Mouse (Mus musculus) cerebellum, adult 11-12 months (tissue): ENCODE results near the gene Umps.

ENCODE experiments used
- DNase-seq: peaks from one replicate; pipeline ENCODE4 v3.0.0; 2022

The Umps gene

GRCm38 (mm10) chr16:33953008-33953407 lies 13.8 kb downstream of the Umps start:
- no peak for DNase-seq

DNA sequence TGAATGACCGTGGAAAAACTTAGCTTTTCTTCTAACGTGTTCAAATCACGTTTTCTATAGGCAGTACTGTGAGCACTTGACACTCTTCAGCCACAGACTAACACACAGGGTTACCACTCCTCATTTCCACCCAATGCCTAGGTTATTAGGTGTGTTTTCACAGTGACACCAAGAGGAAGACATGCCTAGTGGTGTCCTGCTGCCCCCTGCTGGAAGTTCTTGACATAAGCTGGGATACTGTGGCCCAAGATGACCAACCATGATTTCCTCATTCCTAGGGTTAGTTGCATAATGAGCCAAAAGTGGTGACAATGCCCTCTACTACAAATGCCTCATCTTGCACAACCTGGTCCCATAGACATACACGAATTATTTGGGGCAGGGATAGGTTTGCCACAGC lies 16.0 kb downstream of the Umps start:
- DNase-seq: peak; percentile 83

- no peak for DNase-seq
Observed at GRCm38 (mm10) chr16:33950386-33950785, 16.5 kb downstream of the Umps start.

GRCm38 (mm10) chr16:33947664-33948571 lies 18.9 kb downstream of the Umps start:
- peak; percentile 54 for DNase-seq

DNA sequence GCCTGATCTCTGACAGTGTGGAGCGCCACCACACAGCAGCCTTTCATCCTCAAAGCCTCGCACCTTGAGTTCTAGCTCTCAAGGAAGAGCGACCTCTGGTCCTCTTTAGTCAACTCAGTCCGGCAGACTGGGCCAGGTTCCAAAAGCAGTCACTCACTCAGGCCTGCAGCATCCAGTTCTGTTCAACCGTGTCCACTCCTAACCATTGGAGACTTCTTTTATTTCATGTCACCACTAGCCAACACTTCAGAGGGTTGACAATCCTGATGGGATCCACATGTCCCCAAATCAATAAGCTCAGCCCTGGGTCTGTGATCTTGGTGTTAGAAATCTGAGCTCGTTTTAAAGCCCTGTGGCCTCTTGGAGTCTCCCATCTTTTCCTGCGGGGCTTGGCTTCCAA lies 20.8 kb downstream of the Umps start:
- no peak for DNase-seq

DNA sequence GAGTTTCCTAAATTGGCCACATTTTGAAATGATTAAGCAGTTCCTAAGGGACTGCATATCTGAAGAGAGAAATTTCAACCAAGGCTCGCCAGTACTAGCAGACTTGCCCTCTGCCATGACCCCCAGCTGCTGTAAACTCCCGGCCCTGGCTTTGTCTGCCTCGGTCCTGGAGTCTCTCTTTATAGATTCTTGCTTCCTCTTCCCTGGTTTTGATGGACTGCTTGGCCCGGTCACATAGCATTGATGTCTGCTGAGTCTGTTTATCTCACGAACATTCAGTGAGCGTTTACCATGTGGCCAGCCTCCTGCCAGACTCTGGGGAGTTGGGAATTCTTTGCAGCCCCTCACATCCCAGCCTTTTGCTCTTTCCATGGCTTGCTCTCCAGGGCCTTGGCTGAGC lies 22.1 kb downstream of the Umps start:
- DNase-seq: no peak

DNA sequence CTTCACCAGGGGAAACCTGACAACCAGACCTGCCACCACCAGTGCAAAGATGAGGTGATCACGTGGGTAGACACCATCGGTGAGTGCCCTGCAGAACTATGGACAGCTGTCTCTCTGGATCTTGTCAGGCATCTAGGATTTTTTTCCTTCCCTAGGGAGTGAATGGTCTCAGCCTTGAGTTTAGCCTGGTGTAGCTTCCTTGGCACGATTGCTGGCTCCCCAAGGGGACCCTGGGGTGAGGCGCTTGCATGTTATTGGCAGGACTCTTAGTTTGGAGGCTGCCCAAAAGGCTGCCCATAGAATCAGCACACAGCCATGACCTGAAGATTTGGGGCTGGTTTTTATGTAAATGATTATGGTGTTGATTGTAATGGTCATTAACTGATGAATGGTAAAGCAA lies 22.7 kb downstream of the Umps start:
- DNase-seq: peak; percentile 61

- DNase-seq: no peak
Observed at GRCm38 (mm10) chr16:33943388-33943787, 23.4 kb downstream of the Umps start.

- DNase-seq: peak; percentile 63
Observed at GRCm38 (mm10) chr16:33942341-33942740, 24.5 kb downstream of the Umps start.

GRCm38 (mm10) chr16:33941271-33941781 lies 25.5 kb downstream of the Umps start:
- DNase-seq: peak; percentile 62

DNA sequence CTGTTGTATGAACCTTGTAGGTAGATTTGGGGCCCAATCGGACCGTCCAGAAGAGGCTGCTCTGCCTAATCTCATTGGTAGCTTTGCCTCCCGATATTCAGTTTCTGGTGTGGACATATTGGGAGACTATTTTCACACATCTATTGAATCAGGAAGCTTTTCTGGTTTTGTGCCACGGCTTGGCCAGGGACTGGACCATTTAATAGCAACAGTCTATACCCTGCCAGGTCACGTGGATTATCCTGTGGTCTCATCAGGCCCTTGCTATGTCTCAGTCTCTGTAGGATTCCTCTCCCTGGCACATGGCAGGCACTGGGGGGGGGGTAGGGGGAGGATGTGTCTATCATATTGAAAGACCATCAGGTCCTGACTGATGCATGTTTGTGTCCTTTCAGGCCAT lies 26.7 kb downstream of the Umps start:
- DNase-seq: peak; percentile 73

- DNase-seq: no peak
Observed at GRCm38 (mm10) chr16:33939636-33940035, 27.2 kb downstream of the Umps start.

- DNase-seq: no peak
Observed at GRCm38 (mm10) chr16:33939133-33939531, 27.7 kb downstream of the Umps start.

GRCm38 (mm10) chr16:33938311-33939132 lies 28.3 kb downstream of the Umps start:
- DNase-seq: peak; percentile 64

DNA sequence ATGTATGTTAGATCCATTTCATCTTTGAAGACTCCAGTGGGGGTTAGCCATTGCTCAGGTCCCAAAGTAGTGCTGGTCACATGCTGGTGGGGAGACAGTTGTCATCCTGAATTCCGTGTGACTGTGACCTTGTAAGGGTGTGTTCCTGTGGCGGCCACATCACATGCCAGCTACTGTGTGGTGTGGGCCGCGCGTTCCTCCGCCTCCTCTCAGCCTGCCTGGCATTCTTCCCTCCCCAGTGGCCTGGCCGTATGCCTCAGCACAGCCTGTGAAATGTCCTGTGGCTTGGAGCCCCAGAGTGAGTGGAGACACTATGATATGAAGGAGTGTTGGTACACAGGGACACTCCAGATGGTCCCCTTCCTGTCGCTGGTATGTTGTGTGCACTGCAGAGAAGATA lies 29.3 kb downstream of the Umps start:
- DNase-seq: peak; percentile 94

- no peak for DNase-seq
Observed at GRCm38 (mm10) chr16:33936885-33937284, 30.0 kb downstream of the Umps start.

DNA sequence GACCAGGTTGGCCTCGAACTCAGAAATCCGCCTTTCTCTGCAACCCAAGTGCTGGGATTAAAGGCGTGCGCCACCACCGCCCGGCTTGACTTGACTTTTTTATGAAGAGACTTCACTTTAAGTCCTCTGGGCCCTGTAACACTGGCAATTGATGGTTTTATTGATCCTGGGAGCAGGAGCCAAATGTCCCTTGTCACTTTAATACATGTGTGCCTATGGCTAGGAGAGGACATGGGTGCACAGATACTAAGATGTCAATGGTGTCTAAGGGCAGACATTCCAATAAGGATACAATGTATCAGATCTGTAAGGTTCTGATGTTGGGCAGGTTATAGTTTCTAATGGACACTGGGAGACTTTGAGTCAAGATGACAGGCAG lies 31.4 kb downstream of the Umps start:
- no peak for DNase-seq

DNA sequence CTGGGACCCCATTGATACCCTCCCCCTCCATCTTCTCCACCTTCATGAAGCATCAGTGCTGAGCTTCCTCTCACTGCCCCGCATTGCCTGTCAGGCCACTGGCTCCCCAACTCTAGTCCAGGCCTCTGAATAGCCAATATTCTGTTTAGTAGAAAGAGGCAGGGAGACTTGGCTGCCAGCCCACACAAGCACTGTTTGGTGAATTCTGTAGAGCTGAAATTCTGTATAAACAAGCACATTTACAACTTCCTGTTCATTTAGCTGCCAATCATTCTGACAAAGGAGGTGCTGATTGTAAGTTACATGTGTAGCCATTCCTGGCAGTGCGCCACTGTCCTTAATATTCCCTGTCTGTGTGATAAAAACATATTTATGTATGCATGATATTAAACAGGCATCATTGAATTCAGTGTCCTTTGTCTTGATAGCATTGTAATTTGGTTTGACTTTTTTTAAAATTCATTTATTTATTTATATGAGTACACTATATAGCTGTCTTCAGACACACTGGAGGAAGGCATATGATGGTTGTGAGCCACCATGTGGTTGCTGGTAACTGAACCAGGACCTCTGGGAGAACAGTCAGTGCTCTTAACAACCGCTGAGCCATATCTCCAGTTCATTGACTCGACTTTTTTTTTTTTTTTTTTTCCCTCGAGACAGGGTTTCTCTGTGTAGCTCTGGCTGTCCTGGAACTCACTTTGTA lies 32.0 kb downstream of the Umps start:
- DNase-seq: no peak

GRCm38 (mm10) chr16:33933411-33933810 lies 33.4 kb downstream of the Umps start:
- DNase-seq: no peak

DNA sequence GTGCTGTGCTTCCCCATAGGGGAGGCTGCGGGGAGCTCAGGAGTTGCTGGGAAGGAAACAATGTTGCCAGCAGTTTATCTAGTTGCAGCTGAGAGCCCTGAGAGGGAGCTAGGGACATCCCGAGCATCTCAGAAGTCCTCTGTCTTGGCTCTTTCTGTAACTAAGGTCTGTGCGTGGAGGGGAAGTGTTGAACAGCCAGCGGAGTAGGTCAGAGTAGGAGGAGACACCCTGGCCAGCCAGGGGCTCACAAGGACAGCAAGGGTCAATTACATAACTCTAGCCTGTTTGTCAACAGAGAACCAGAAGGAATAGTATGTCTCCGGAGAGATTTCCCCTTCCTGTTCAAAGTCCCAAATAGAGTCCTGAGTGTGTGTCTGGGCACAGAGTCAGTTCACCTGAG lies 34.7 kb downstream of the Umps start:
- DNase-seq: no peak

DNA sequence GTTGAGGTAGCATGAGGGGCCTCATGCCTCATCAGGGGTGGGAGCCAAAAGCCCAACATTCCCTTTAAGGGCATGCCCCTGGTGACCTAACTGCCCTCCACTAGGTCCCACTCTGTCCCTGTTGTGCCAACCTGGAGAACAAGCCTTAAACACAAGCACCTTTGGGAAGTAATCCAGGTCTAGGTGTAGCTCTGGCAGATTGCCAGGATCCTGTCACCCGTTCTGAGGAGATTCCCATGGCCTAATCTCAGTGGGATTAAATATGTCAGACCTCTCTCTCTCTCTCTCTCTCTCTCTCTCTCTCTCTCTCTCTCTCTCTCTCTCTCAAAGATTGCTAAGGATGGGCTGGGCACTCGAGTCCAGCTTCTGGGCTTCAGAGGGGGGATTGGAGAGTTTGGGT lies 35.2 kb downstream of the Umps start:
- DNase-seq: no peak

- DNase-seq: no peak
Observed at GRCm38 (mm10) chr16:33930785-33931184, 36.1 kb downstream of the Umps start.

GRCm38 (mm10) chr16:33928788-33929462 lies 37.9 kb downstream of the Umps start:
- no peak for DNase-seq
